Mouse (Mus musculus) embryo, embryonic 9.5 days (tissue): Measurements from ENCODE around the gene Lgmn.

Experiments used
- DNase-seq: peaks from one replicate; pipeline ENCODE4 v3.0.0-alpha.2; 2017; ENCODE audit errors: extremely low spot score

The Lgmn gene

DNA sequence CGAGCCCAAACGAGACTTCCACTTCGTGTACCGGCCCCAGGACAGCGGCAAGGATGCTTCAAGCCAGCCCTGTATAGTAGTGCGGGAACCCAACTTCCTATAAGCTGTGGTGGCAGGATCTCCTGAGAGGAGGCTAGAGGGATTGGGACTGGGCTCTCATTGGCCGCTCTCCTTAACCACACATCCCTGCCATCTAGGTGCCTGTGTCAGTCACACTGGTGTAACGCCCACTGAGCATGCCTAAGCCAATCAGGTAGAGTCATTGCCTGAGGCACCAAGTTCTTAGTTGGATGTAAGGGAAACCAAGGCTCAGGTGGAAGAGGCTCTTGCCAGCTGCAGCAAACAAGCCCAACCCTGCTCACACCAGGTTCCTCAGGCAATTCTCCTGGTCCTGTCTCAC, 49.6 kb downstream of the Lgmn start:
- no peak for DNase-seq

GRCm38 (mm10) chr12:102387219-102387917, 52.2 kb downstream of the Lgmn start:
- DNase-seq = peak; percentile 79

DNA sequence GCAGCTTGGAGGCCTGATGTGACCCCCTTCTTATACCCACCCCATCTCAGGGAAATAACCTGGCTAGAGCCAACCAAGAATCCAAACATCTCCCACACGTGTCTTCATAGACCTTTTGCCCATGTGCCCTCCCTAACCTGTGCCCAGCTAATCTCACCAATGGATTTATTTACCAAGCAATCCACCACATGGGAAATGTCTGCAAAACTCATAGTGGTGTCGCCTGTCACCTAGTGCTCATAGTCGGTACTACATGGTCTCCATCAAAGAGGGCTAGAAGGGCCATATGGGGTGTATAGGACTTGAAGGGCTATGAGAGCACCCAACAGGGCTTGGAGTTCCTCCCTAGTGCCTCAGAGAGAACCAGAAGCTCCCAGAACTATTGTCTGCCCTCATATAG, 54.8 kb downstream of the Lgmn start:
- peak; percentile 31 for DNase-seq

DNA sequence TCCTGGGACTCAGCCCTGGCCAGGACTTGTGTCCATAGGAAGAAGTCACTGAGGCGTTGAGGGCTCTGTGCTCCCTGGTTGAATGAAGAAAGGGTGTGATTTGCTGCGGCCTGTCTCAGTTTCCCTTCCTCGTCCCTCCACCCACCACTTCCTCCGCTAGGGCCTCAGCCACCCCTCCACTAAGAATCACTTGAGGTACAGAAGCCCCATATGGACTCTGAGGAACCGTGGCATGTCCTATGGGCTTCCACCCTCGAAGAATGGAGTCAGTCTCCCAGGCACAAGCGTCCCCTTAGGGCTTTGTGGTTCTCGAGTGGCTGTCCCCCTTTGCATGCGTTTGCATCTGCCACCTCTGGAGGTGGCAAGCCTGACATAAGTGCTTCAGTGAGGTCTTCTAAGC, 56.3 kb downstream of the Lgmn start:
- no peak for DNase-seq

DNA sequence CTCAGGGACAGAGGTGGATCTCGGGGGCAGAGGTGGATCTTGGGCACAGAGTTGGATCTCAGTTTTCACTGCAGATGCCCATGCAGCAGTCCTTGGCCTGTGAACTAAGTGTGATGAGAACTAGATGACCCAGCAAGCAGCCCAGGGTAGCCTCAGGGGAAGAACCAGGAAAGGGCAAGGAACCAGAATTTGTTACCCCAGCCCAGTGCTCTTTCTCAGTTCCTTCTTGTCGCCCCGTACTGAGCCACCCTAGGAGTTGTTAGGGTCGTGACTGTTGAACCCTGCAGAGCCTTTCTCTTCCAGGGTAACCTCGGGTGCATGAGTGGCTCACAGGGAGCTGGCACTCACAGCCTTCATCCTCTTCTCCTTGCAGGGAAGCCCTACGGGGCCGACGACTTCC, 57.4 kb downstream of the Lgmn start:
- no peak for DNase-seq

- DNase-seq = no peak
Measured at GRCm38 (mm10) chr12:102372322-102372721, 67.3 kb downstream of the Lgmn start.

GRCm38 (mm10) chr12:102370931-102371500, 68.6 kb downstream of the Lgmn start:
- no peak for DNase-seq

GRCm38 (mm10) chr12:102369488-102370235, 70.0 kb downstream of the Lgmn start:
- no peak for DNase-seq

- DNase-seq = no peak
Measured at GRCm38 (mm10) chr12:102368556-102368955, 71.1 kb downstream of the Lgmn start.

DNA sequence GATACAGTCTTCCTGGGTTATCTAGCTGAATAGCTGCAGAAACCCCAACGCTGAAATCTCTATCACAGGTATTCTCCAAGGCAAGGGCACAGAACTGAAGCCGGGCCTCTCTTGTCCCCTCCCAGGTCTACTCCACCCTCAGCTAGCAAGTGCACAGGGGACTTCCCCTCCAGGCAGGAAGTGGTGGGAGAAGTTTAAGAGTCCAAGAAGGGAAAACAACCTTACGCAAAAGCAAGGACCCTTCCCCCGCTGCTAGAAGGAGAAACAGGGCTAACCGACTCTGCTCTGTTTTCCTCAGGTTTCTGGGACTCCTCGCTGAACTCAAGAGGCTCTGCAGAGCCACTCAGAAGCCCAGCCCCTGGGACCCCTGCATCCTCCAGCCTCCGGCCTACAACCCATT, 71.5 kb downstream of the Lgmn start:
- no peak for DNase-seq

- no peak for DNase-seq
Measured at GRCm38 (mm10) chr12:102367075-102367474, 72.5 kb downstream of the Lgmn start.

DNA sequence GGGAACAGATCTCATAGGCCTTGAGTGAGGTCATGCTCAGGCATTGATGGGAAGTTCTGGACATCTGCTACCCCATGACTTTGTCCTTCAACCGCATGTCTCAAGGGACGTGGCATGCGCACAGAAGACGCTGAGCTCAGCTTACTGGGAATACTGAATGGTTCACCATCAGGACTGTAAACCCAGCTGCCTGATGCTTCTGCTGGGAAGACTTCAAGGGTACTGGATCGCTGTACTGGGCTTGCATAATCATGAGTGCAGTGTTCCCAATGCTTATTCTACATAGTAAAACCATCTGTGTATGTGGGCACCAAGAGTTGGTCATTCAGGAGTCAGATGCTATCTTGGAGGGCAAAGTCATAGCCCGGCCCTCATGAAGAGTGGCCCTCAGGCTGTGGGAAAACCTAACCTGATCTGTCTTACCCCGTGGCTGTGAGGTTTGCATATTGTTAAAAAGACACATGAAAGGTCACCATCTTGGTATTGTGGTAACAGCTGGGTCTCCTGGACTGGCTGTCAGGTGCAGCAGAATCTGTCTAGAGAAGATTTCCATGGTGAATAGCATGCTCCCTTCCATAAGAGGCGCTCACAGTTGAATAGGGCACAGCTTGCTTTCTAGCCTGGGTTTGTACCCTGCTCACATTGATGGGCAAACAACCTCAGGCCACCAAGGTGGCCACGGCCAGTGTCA, 73.3 kb downstream of the Lgmn start:
- DNase-seq = no peak

DNA sequence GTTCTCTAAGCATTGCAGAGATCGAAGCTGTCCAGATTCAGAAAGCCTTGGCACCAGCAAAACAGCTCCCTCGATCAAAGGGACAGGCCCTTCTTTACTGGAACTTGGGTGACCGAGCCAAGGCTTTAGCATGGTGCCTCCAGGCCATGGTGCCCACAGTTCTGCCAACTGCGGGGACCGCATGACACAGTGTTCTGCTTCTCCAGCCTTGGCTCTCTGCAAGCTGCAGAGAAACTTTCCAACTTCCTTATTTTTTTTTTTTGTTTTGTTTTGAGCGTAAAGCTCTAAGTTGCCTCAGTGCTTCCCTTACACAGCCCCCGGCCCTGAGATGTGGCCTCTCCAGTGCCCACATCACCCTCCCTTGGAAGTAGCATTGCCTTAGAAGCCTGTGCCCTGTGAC, 74.6 kb downstream of the Lgmn start:
- DNase-seq = no peak

GRCm38 (mm10) chr12:102361189-102362161, 78.1 kb downstream of the Lgmn start:
- DNase-seq = no peak

- no peak for DNase-seq
Measured at GRCm38 (mm10) chr12:102359390-102359789, 80.2 kb downstream of the Lgmn start.

- DNase-seq = no peak
Measured at GRCm38 (mm10) chr12:102356781-102357180, 82.8 kb downstream of the Lgmn start.

DNA sequence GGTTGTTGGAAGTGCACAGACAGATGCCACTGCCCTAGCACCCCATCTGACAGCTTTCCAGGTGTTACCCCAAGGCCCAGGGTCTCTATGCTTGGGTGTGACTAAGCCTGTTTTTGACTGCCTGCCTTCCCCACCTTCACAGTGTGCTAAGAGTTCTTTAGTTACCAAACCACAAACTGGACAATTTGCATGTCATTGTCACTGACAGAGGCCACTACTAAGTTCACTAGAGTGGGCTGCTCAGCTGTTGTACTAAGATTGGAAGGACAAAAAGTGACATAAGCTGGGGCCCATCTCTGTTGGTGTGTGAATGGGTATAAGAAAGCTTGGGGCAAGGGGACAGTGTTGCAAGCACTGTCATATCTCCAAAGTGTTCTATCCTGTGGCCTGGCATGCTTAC, 83.8 kb downstream of the Lgmn start:
- DNase-seq = no peak

DNA sequence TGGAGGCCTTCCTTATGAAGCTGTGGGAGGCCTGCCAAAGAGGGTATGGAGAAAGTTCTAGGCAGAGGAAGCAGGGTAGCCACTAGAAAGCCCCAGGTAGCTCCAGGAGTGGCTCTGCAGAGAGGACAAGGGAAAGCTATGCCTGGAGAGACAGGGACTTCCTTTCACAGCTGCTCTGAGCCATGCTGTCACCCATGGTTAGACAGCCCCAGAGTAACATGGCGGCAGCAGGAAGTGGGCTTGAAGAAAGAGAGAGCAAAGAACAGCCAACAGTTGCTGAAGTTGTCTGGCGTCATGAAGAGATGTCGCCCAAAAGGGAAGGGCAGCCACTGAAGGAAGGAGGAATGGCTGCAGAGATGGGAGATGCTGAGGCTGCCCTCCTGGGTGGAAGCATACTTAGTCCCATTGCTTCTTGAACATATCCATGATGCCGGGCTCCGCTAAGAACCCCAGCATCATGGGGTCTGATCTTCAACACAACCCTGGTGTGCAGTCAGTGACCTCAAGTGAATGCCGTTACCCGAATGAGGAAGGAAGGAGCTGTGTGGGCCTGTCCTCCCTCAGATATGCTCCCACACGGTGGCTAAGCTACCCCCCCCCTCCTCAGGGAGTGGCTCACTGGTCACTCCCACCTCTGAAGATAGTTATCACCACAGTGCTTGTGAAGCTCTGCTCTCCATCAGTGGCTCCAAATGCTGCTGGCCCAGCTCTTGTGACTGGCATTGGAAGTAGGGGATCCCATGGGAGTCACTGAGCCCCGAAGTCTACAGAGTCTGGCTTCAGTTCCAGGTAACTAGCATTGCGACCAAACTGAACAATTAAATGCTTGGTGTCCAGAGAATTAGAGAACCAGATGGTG, 85.3 kb downstream of the Lgmn start:
- DNase-seq = no peak

DNA sequence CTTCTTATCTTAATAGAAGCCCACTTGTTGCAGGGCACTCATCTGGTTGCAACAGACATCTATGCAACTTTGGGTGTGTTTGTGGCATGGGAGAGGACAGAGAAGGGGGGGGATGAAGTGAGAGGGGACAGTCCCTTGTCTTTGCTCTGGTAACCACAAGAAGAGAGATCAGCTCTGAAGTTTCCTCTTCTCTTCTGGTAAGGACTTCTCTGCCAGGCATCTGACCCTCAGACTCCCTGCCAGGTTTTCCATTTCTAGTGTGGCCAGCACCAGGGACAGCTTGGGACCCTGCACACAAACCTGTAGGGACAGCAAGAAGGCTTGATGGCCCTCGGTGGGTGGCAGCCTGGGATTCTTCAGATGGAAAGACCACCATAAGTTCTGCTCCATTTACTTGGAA, 88.6 kb downstream of the Lgmn start:
- DNase-seq = no peak

- no peak for DNase-seq
Measured at GRCm38 (mm10) chr12:102348447-102348846, 91.2 kb downstream of the Lgmn start.
